Mouse (Mus musculus) c-Kit-negative CD71-positive TER-119-positive erythroid progenitor cells, embryonic 14.5 days (primary cell): ENCODE data around the gene Thap12.

ENCODE experiments used
- DNase-seq: peaks from one replicate; pipeline ENCODE4 v3.0.0-alpha.2; 2013; ENCODE audit warnings: low read depth, low spot score

Gene Thap12

DNA sequence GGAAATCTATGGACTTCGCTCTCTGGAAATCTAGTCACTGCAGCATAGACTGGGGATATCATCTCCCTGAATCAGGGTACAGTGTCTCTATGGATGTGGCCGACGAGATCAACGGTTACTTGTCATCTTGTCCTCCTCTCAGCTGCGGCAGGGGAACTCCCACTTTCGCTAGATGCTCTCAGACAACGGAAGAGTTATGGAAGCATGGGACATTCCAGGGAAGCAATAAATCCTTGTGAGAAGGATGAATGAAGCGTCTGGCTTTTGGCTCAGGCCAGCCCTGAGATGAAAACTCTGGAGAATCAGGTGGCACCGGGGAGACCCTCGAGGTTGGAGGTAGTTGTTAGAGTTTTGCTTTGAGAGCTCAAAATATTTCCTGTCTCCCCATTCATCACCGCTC lies 53.1 kb downstream of the Thap12 start:
- DNase-seq = no peak

DNA sequence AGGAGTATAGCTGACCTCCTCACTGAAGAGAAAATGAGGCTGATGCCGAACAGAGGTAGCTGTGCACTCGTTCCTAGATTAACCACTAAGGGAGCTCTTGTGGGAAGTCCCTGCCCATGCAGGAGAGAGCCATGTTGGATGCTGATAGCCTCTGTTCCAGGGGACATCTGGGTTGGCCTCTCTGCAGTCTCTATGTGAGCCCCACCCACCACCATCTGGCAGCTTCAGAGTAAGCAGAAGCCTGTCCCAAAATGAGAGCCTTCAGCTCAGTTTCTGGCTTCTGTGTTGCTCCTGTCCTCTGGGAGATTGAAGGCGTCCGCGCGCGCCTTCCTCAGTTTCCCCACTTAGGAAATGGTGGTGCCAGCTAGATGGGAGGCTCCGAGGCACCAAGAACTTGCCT lies 53.7 kb downstream of the Thap12 start:
- DNase-seq = no peak

DNA sequence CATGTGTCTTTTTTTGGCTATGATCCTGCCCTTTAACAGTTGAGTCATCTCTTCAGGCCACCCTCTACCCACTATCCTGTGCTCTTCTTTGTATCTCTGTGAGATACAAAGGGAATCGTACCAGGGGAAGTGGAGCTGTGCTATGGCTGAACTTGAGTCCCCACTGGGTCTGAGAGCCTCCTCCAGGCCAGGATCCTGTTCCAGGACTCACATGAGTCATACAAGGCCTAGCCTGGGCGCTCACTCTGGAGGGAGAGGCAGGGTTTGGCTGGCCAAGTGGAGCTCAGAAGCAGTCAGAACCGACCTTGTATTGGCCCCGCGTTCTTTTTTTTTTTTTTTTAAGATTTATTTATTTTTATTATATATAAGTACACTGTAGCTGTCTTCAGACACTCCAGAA lies 57.2 kb downstream of the Thap12 start:
- no peak for DNase-seq

DNA sequence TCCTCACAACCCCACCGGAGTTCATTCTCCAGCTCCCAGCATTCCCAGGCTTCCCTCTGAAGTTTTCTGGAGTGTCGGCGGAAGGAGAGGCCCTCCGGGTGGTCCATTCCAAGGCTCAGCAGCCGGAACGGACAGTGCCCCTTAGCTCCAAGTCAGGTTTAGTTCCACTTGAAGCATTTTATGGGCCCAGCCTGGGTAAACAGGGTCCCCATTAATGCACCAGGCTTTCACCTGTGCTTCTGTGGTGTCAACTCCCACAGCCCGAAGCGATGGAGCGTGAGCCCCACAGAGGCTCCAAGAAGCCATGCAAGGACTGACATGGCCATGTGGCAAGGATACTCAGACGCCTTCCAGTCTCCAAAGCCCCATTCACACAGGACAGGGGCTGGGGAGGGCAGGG lies 61.0 kb downstream of the Thap12 start:
- no peak for DNase-seq

DNA sequence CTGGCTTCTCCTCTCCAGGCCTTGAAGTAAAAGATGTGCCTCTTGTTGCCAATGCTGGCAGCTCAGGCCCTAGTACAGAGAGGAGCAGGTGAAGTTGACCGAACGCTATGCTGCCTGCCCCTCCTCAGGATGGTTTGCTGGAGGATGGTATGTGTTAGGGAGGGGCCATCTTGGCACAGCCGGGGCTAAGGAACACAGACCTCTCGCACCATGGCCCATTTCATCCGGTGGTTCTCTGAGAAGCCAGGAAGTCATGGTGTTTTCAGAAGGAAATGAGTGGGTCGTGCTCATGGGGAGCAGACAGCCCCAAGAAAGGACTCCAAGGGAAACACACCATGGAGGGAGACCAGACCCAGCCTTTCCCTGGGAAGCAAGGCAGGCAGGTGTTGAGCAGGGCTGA lies 64.4 kb downstream of the Thap12 start:
- no peak for DNase-seq
